Mouse (Mus musculus) embryonic facial prominence, embryonic 15.5 days (tissue): Measurements from ENCODE around the gene Meaf6. TPM values are rescaled to one million over a fixed set of nuclear protein-coding genes. Genes with fewer than 3 reads are reported as not detected.

Experiments used
- ATAC-seq: fragments of 200-750 bp; cut with Nextera tagmentation; 2 replicates; pipeline ENCODE4 v1.8.0; 2017; ENCODE audit warnings: low read depth, moderate TSS enrichment; ENCODE audit not compliant: insufficient number of reproducible peaks, low FRiP score, low TSS enrichment
- H3K27ac ChIP-seq: fragments of 300-500 bp; sonication (generic); replicated peaks from 2 replicates; pipeline ENCODE4 v1.5.1; 2015; ENCODE audit warnings: mild to moderate bottlenecking, inconsistent platforms
- H3K27me3 ChIP-seq: fragments of 300-500 bp; sonication (generic); 2 replicates; pipeline ENCODE4 v1.6.1; 2015; ENCODE audit warnings: inconsistent platforms
- H3K36me3 ChIP-seq: fragments of 300-500 bp; sonication (generic); 2 replicates; pipeline ENCODE4 v1.6.1; 2015; ENCODE audit warnings: mild to moderate bottlenecking, inconsistent platforms
- H3K4me1 ChIP-seq: fragments of 300-500 bp; sonication (generic); 2 replicates; pipeline ENCODE4 v1.6.1; 2015; ENCODE audit warnings: inconsistent platforms
- H3K4me2 ChIP-seq: fragments of 300-500 bp; sonication (generic); replicated peaks from 2 replicates; pipeline ENCODE4 v1.6.1; 2015; ENCODE audit warnings: mild to moderate bottlenecking, inconsistent platforms
- H3K4me3 ChIP-seq: fragments of 300-500 bp; sonication (generic); replicated peaks from 2 replicates; pipeline ENCODE4 v1.5.1; 2015; ENCODE audit warnings: mild to moderate bottlenecking, inconsistent platforms
- H3K9ac ChIP-seq: fragments of 300-500 bp; sonication (generic); 2 replicates; pipeline ENCODE4 v1.6.1; 2015; ENCODE audit warnings: inconsistent platforms
- H3K9me3 ChIP-seq: fragments of 300-500 bp; sonication (generic); replicated peaks from 2 replicates; pipeline ENCODE4 v1.6.1; 2016; ENCODE audit warnings: inconsistent platforms
- WGBS: fragments of 180-500 bp; shearing (Covaris S2); methylation state at CpG from one replicate; pipeline ENCODE4 v1.1.7; 2015; 5-methylcytosine and 5-hydroxymethylcytosine counted together
- polyA plus RNA-seq: library from polyadenylated mRNA; unstranded; fragments of >200 nt; fragmentation: Nextera tagmentation; extraction: Ambion mirVana; gene quantifications from 2 replicates; pipeline ENCODE4 v1.2.1, GENCODE M21; 2015

The Meaf6 gene
- polyA plus RNA-seq, 1 experiment from 2014 or later: 59.1 TPM

DNA sequence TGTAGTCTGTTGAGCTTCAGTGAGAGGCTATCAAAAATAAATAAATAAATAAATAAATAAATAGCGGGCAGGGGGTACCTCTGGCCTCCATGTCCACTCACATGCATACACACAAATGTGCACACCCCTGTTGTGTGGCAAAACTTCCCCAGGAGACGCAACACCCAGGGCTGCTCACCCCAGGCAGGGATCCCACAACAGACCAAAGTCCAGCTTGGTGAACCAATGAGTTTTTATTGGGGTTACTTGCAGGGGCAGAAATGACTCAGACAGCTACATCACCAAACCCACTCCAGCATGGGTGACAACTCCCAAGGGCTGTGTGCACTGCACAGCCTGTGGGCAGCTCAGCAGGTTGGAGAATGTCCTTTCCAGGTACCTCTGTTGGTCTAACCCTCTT lies 7.2 kb upstream of the Meaf6 start:
- Histone ChIP-seq H3K4me3 (no peak overlapping the region), H3K9ac (no peak overlapping the region), H3K4me1 (no peaks in the 10 kb centered on the region), H3K27me3 (no peaks in the 10 kb centered on the region), H3K9me3 (no peaks in the 10 kb centered on the region), H3K4me2 (no peak overlapping the region), H3K27ac (no peak overlapping the region), H3K36me3 (peaks cover 40% of the 10 kb centered on the region)
- 91% methylated on average over 2 of the region's 2 CpGs for WGBS
- ATAC-seq: no peak

DNA sequence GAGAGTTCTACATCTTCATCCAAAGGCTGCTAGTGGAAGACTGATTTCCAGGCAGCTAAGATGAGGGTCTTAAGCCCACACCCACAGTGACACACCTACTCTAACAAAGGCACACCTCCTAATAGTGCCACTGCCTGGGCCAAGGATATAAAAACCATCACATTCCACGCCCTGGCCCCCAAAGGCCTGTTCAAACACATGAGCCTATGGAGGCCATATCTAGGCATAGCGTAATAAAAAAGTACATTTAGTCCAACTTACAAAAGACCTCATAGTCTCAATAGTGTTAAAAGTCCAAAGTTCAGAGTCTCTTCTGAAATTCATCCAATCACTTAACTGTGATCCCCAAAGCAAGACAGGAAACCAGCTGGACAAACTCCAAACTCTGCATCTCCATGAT lies 6.2 kb upstream of the Meaf6 start:
- no peaks in the 10 kb centered on the region for H3K27me3 ChIP-seq
- H3K9me3 ChIP-seq: no peaks in the 10 kb centered on the region
- H3K9ac ChIP-seq: no peak overlapping the region
- no peak overlapping the region for H3K4me3 ChIP-seq
- H3K4me2 ChIP-seq: no peak overlapping the region
- H3K4me1 ChIP-seq: peaks cover 2% of the 10 kb centered on the region; the same call in 1 of the 2 replicates
- ATAC-seq: no peak
- 93% methylated on average over 2 of the region's 2 CpGs for WGBS
- H3K36me3 ChIP-seq: peaks cover 30% of the 10 kb centered on the region
- no peak overlapping the region for H3K27ac ChIP-seq

DNA sequence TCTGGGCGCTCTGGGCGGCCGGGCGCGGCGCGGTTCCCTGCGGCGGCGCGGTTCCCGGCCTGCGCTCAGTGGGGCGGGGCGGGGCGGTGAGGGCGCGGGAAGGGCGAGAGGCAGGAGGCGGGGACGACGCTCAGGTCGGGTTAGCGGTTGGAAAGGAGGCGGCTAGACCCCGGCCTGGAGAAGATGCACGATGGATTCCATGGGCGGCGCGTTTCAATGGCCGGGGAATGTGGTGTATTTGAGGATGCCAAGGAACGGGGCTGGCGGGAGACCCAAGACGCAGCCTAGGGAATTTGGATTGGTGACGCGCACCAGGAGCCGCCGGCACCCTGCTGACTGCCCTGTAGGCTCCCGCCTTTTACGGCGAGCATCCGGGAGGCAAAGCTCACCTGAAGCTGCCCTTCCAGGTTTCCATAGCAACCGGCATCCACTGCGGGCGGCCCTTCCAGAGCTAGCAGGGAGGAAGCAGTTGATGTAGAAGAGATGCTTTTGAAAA lies 460 bp downstream of the Meaf6 start:
- peak; percentile 92 for ATAC-seq
- Histone ChIP-seq H3K4me1 (peaks cover 20% of the 10 kb centered on the region), H3K9me3 (no peaks in the 10 kb centered on the region), H3K9ac (peak overlapping the region; percentile 83), H3K27ac (peak overlapping the region; percentile 98), H3K4me2 (peak overlapping the region; percentile 88), H3K4me3 (peak overlapping the region; percentile 96), H3K27me3 (no peaks in the 10 kb centered on the region), H3K36me3 (peaks cover 34% of the 10 kb centered on the region)
- under 1% methylated on average over 45 of the region's 45 CpGs for WGBS

DNA sequence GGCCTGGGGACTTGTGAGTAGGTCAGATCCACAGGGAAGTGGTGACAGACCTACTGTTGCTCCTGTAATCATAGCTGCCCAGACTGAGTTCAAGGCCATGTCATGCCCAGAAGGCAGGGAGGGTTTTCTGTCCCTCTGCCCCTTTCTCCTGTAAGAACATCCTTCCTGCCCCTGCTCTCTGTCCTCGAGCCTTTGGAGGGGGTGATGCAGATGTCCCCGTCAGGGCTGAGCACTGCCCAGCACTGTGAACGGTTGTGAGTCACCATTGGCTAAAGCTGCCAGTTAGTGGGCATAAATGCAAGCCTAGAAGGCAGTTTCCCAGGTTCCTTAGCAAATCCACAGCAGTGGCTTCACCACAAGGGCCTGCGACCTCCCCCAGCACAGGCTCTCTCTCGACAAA lies 8.1 kb downstream of the Meaf6 start:
- H3K27ac ChIP-seq: no peak overlapping the region
- no peak for ATAC-seq
- H3K36me3 ChIP-seq: peaks cover 41% of the 10 kb centered on the region
- H3K27me3 ChIP-seq: no peaks in the 10 kb centered on the region
- H3K4me2 ChIP-seq: no peak overlapping the region
- WGBS: 87% methylated on average over 5 of the region's 5 CpGs
- no peak overlapping the region for H3K9ac ChIP-seq
- no peaks in the 10 kb centered on the region for H3K4me1 ChIP-seq
- H3K9me3 ChIP-seq: no peaks in the 10 kb centered on the region
- no peak overlapping the region for H3K4me3 ChIP-seq

DNA sequence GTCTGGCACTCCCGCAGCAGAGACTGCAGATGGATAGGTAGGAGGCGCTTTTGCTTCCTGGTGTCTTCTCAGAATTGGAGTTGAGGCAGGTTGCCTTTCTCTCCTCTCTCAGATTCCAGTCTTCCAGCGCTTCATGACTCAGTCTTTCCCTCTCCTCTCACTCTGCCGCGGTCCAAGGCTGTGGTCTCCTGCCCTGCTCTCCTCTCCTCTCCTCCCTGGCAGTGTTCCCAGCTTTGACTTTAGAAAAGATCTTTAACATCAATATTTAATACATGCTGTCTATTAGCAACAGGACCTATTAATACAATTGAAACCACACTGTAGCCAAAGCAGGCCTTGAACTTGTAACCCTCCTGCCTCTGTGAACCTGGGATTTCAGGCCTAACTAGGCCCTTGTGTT lies 11.1 kb downstream of the Meaf6 start:
- Histone ChIP-seq H3K4me3 (no peak overlapping the region), H3K4me2 (no peak overlapping the region), H3K9me3 (no peaks in the 10 kb centered on the region), H3K9ac (no peak overlapping the region), H3K36me3 (peaks cover 13% of the 10 kb centered on the region), H3K27ac (no peak overlapping the region), H3K27me3 (no peaks in the 10 kb centered on the region), H3K4me1 (no peaks in the 10 kb centered on the region)
- 86% methylated on average over 5 of the region's 5 CpGs for WGBS
- no peak for ATAC-seq

DNA sequence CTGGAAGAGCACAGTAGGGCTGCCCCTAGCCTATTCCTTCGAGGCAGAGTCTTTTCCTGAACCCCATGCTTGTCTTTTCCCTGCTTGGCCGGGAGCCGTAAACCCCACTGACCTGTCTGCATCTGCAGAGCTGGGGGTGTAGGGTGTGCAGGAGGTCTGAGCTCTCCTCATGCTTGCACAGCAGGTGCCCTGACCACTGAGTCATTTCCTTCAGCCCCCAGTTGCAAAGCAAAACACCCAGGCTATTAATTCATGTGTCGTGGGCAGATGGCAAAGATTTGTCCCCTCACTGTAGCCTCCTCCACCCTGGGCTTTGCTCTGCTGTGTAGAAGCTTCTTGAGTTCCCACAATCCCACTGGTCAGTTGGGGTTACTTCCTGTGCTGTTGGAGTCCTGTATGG lies 12.5 kb downstream of the Meaf6 start:
- WGBS: 81% methylated on average over 4 of the region's 4 CpGs
- no peak overlapping the region for H3K4me2 ChIP-seq
- H3K9ac ChIP-seq: no peak overlapping the region
- ATAC-seq: no peak
- no peaks in the 10 kb centered on the region for H3K27me3 ChIP-seq
- H3K4me1 ChIP-seq: no peaks in the 10 kb centered on the region
- H3K9me3 ChIP-seq: no peaks in the 10 kb centered on the region
- H3K4me3 ChIP-seq: no peak overlapping the region
- peaks cover 11% of the 10 kb centered on the region for H3K36me3 ChIP-seq
- H3K27ac ChIP-seq: no peak overlapping the region

DNA sequence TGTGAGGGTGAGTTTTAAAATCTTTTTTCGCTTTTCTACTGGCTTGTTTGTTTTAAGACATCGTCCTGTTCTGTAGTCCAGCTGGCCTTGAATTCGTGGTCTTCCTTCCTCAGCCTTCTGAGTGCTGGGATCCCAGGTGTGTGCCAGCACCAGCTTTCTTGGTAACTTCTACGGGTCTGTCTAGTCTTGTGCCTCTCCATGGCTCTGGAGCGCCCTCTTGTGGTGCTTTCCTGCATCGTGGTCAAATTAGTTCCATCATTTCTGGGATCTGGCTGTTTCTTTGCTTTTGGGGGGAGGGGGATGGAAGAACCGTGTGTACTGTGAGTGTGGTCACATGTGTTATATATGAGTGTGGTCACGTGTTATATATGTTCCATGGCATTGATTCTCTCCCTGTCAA lies 14.5 kb downstream of the Meaf6 start:
- no peaks in the 10 kb centered on the region for H3K27me3 ChIP-seq
- no peak overlapping the region for H3K4me3 ChIP-seq
- no peaks in the 10 kb centered on the region for H3K4me1 ChIP-seq
- peaks cover 24% of the 10 kb centered on the region for H3K36me3 ChIP-seq
- no peak for ATAC-seq
- H3K9ac ChIP-seq: no peak overlapping the region
- H3K27ac ChIP-seq: no peak overlapping the region
- WGBS: 10% methylated on average over 8 of the region's 8 CpGs
- no peak overlapping the region for H3K4me2 ChIP-seq
- no peaks in the 10 kb centered on the region for H3K9me3 ChIP-seq

DNA sequence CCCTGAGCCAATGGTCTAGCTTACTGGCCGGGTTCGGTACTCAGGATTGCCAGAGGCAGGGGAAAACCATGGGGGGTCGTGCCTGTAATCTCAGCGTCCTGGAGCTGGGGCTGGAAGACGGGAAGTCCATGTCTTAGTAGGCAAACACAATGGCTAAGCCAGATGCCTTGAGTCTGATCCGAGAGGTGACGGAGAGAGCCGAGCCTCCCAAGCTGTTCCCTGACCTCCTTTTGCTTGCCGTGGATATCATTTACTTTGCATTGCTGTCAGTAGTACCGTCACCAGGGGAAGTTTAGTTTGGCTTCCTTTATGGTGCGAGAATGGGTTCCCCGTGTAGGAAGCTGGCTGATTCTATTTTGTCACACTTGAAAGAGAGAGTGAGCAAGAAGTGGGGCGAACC lies 16.4 kb downstream of the Meaf6 start:
- H3K4me2 ChIP-seq: no peak overlapping the region
- 63% methylated on average over 13 of the region's 13 CpGs for WGBS

DNA sequence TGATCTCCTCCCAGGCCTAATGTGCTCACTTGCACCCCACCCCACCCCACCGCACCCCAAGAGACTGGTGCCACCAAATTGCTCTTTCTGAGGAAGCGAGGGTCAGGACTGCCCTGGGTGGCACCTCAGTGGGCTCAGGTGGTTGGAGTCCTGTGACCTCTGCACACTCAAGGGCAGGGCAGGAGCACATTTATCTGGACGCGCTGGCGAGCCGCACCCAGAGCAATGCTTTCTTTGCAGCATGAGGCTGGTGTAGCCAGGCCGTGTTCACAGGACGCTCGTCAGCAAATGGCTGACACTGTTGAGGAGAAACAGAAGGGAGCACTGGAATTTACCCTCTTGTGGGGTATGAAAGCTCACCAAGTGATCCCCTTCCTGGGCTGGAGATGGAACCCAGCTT lies 20.4 kb downstream of the Meaf6 start:
- no peak for ATAC-seq
- no peak overlapping the region for H3K4me2 ChIP-seq
- H3K9ac ChIP-seq: no peak overlapping the region
- no peak overlapping the region for H3K27ac ChIP-seq
- H3K36me3 ChIP-seq: peaks cover 52% of the 10 kb centered on the region
- H3K27me3 ChIP-seq: no peaks in the 10 kb centered on the region
- WGBS: 91% methylated on average over 9 of the region's 9 CpGs
- H3K4me3 ChIP-seq: no peak overlapping the region
- no peaks in the 10 kb centered on the region for H3K9me3 ChIP-seq
- no peaks in the 10 kb centered on the region for H3K4me1 ChIP-seq

More for the DNA sequence above, 16.4 kb downstream of the Meaf6 start:
- Histone ChIP-seq H3K27me3 (no peaks in the 10 kb centered on the region), H3K9me3 (no peaks in the 10 kb centered on the region), H3K27ac (no peak overlapping the region), H3K9ac (no peak overlapping the region), H3K4me1 (no peaks in the 10 kb centered on the region), H3K4me3 (no peak overlapping the region), H3K36me3 (peaks cover 34% of the 10 kb centered on the region)
- no peak for ATAC-seq

DNA sequence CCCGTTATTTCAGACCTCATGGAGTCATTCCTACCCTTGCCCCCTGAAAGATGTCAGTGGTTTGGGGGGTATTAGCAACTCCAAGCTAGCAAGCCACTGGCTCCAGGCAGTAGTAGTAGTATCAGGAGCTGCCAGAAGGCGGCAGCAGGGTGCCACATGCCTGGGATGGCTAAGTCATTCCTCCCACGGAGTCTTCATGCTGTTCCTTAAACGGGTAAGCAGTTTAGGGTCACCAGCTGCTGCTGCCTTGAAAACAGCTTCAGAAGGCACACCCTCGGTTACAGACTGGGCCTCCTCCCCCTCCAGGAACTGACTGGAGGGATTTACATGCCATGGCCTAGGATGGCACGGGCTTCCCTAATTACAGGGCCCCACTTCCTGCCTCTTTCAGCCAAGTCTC lies 29.7 kb downstream of the Meaf6 start:
- no peaks in the 10 kb centered on the region for H3K9me3 ChIP-seq
- ATAC-seq: peak; percentile 16; the same call in 1 of the 2 replicates

DNA sequence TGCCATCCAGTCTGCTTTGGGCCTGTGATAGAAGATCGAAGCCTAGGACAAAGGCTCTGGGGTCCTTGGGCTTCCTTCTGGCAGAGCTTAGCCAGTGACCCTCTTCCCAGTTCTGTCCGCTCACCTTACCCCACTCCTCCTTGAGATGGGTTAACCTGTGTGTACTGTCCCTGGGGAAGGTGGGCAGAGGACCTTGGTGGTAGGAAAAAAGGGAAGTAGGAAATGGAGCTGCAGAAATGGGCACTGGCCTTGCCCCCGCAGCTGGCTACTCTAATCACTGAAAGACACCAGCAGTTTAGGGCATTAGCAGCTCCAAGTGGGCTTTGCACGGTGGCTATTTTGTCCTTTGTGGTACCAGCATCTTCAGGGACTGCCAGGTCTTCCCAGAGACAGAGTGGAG lies 30.1 kb downstream of the Meaf6 start:
- Histone ChIP-seq H3K9ac (no peak overlapping the region), H3K27ac (peak overlapping the region; percentile 65), H3K4me1 (peaks cover 29% of the 10 kb centered on the region), H3K4me3 (no peak overlapping the region), H3K36me3 (peaks cover 6% of the 10 kb centered on the region; the same call in 1 of the 2 replicates), H3K9me3 (no peaks in the 10 kb centered on the region), H3K27me3 (no peaks in the 10 kb centered on the region), H3K4me2 (0 out of 2 replicates have a peak overlapping the region, but pooled peaks have one; percentile 10)
- no peak for ATAC-seq
- 80% methylated on average over 4 of the region's 4 CpGs for WGBS

More for the DNA sequence above, 29.7 kb downstream of the Meaf6 start:
- H3K9ac ChIP-seq: no peak overlapping the region
- H3K27ac ChIP-seq: peak overlapping the region; percentile 65; the same call in 1 of the 2 replicates
- H3K27me3 ChIP-seq: no peaks in the 10 kb centered on the region
- no peak overlapping the region for H3K4me3 ChIP-seq
- H3K4me2 ChIP-seq: 0 out of 2 replicates have a peak overlapping the region, but pooled peaks have one; percentile 10
- peaks cover 10% of the 10 kb centered on the region for H3K36me3 ChIP-seq
- H3K4me1 ChIP-seq: peaks cover 29% of the 10 kb centered on the region
- WGBS: 5% methylated on average over 6 of the region's 6 CpGs

DNA sequence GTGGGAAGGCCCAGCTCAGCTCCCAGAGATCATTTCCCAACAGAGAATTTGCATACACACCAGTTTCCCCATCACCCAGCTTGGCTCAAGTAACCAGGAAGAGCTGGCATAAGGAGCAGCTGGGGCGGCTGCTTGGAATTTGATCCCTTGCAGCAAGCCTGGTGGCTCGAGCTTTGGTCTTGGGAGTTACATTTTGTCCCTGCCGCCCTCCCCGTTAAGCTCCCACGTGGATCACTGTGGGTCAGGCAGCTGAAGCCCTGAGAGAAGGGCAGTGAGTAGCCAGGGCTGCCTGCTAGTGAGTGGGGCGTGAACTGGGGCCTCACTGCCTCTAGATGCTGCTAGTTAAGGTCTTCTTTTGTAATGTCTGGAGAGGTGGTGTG lies 30.8 kb downstream of the Meaf6 start:
- WGBS: 31% methylated on average over 6 of the region's 6 CpGs
- no peaks in the 10 kb centered on the region for H3K27me3 ChIP-seq
- no peak overlapping the region for H3K9ac ChIP-seq
- peaks cover 29% of the 10 kb centered on the region for H3K4me1 ChIP-seq
- 0 out of 2 replicates have a peak, but pooled peaks have one; percentile 30 for ATAC-seq
- H3K9me3 ChIP-seq: no peaks in the 10 kb centered on the region
- H3K27ac ChIP-seq: peak overlapping the region; percentile 65
- no peak overlapping the region for H3K4me2 ChIP-seq
- peaks cover 6% of the 10 kb centered on the region for H3K36me3 ChIP-seq
- no peak overlapping the region for H3K4me3 ChIP-seq
